Mouse (Mus musculus) lung, postnatal 25 days (tissue): ENCODE results near the gene Serp2.
"Not testable (repeated sequence)": the region's sequence is repeated elsewhere in the genome, so short reads cannot be mapped to it uniquely, and the experiment has no call there.

ENCODE experiments used
- DNase-seq: peaks from one replicate; pipeline ENCODE4 v3.0.0; 2022; ENCODE audit warnings: low spot score

Gene Serp2

GRCm38 (mm10) chr14:76569271-76569961 lies 12.7 kb upstream of the Serp2 start:
- DNase-seq, result no peak

- DNase-seq, result no peak
Measured at GRCm38 (mm10) chr14:76568548-76568947, 11.9 kb upstream of the Serp2 start.

GRCm38 (mm10) chr14:76567280-76567679 lies 10.6 kb upstream of the Serp2 start:
- no peak for DNase-seq

- no peak for DNase-seq
Measured at GRCm38 (mm10) chr14:76566711-76567110, 10.0 kb upstream of the Serp2 start.

- DNase-seq, result no peak
Measured at GRCm38 (mm10) chr14:76566193-76566592, 9.5 kb upstream of the Serp2 start.

- DNase-seq, result no peak
Measured at GRCm38 (mm10) chr14:76559208-76559607, 2.5 kb upstream of the Serp2 start.

GRCm38 (mm10) chr14:76558171-76558570 lies 1.5 kb upstream of the Serp2 start:
- not testable (repeated sequence) for DNase-seq

- peak; percentile 44 for DNase-seq
Measured at GRCm38 (mm10) chr14:76556031-76556851, 448 bp downstream of the Serp2 start.

GRCm38 (mm10) chr14:76555263-76556030 lies 1.2 kb downstream of the Serp2 start:
- no peak for DNase-seq

GRCm38 (mm10) chr14:76544136-76544535 lies 12.6 kb downstream of the Serp2 start:
- no peak for DNase-seq

- no peak for DNase-seq
Measured at GRCm38 (mm10) chr14:76541341-76541740, 15.3 kb downstream of the Serp2 start.

GRCm38 (mm10) chr14:76540005-76540670 lies 16.6 kb downstream of the Serp2 start:
- DNase-seq, result no peak

GRCm38 (mm10) chr14:76536921-76537320 lies 19.8 kb downstream of the Serp2 start:
- DNase-seq, result peak; percentile 40

- DNase-seq, result no peak
Measured at GRCm38 (mm10) chr14:76535096-76535495, 21.6 kb downstream of the Serp2 start.

- no peak for DNase-seq
Measured at GRCm38 (mm10) chr14:76533170-76533815, 23.4 kb downstream of the Serp2 start.

GRCm38 (mm10) chr14:76532257-76533169 lies 24.2 kb downstream of the Serp2 start:
- peak; percentile 6 for DNase-seq

GRCm38 (mm10) chr14:76531027-76531660 lies 25.5 kb downstream of the Serp2 start:
- no peak for DNase-seq

- DNase-seq, result no peak
Measured at GRCm38 (mm10) chr14:76528641-76529040, 28.0 kb downstream of the Serp2 start.

GRCm38 (mm10) chr14:76527758-76528313 lies 28.9 kb downstream of the Serp2 start:
- DNase-seq, result no peak
